Mouse (Mus musculus) erythroblast, embryonic 14.5 days (primary cell): ENCODE results near the gene Macrod2.

Experiments
- GATA1 ChIP-seq: IDR thresholded peaks from 2 replicates; pipeline ENCODE4 v1.6.1; 2012; ENCODE audit warnings: low read length, inconsistent platforms, mixed read lengths
- TAL1 ChIP-seq: IDR thresholded peaks from 3 replicates; pipeline ENCODE4 v1.6.1; 2012; ENCODE audit warnings: low read length, inconsistent platforms, mixed read lengths

DNA sequence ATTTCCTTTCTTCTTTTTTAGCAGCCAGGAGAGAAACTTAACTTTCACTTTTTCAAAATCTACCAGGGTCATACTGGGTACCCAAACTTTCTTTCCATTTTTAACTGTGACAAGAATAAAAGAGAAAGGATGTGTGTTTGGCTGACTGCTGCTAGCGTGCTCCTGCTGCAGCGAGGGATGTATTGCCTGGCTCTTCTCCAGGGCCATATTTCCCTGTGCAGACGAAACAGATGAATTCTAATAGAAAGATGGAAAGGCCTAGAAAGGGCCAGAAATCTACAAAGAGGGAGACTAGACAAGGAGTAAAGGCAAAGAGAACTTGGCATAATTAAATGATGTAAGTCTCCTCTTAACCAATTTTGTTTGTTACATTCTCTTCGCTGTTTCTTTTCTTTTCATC, 2005.7 kb downstream of the Macrod2 start:
- TF ChIP-seq TAL1 (no peak), GATA1 (no peak)
